ENCODE assay signal across 11 mouse cellular contexts in the genomic region with DNA sequence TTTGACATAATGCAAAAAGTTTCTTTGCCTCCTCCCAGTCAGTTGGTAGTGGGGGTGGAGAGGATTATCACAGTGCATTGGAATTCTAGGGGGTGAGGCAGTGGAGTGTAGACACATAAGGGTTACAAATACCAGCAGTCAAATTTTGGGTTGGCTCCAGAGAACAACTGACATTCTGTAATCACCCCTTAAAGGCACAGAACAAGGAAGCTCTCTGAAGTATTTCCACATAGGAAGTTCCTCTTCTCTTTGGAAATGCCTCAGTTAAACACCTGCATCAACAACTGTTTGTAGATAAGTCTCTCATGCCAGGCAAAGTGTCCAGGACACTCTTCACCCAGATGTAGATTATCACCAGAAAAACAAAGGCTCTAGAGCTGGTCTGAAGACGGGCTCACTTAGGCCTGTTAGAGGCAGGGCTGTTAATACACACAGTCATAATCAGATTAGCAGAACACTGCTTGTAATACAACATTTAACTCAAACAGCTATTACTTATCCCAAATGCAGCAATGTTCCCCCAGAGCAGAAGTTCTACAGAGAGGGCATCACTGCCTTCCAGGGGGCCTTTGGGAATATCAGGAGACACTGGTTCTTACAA.
DNase-seq lines count a peak whose midpoint lies in the region; ATAC-seq lines count a peak whose summit lies in the region.
"Had no signal": no experiment of that assay in that cellular context is flagged by ENCODE, and none has a peak within 500 bp of the region (broad histone marks: within the 10 kb centered on the region; RNA-seq: fewer than 3 reads in every experiment).

No protein-coding gene starts in this region.

- H3K9ac ChIP-seq in liver, embryonic 11.5 days (ENCODE audit: low read depth, low read length): no peak overlapping the region
- no peak overlapping the region for H3K9ac ChIP-seq in stomach, embryonic 14.5 days (replicated peaks; ENCODE audit: low read depth, low read length)
- H3K9ac ChIP-seq: forebrain, embryonic 12.5 days had no signal

- no peaks in the 10 kb centered on the region; the same call in 1 of the 2 replicates for H3K36me3 ChIP-seq in liver, embryonic 11.5 days (ENCODE audit: control insufficient read depth, insufficient read depth, low read length)
- H3K36me3 ChIP-seq in stomach, embryonic 14.5 days (ENCODE audit: control insufficient read depth, insufficient read depth, low read length): no peaks in the 10 kb centered on the region; the same call in 1 of the 2 replicates

- H3K4me2 ChIP-seq in liver, embryonic 11.5 days: no peak overlapping the region
- no peak overlapping the region for H3K4me2 ChIP-seq in stomach, embryonic 14.5 days (replicated peaks; ENCODE audit: low read depth, low read length)
- H3K4me2 ChIP-seq: forebrain, embryonic 12.5 days had no signal

- no peak for ATAC-seq in liver, embryonic 11.5 days (replicated peaks; ENCODE audit: low FRiP score)
- no peak for ATAC-seq in stomach, embryonic 14.5 days (ENCODE audit: insufficient number of reproducible peaks, insufficient read depth, low FRiP score, low read depth)

- H3K9me3 ChIP-seq in liver, embryonic 11.5 days (ENCODE audit: control insufficient read depth, low read length): no peaks in the 10 kb centered on the region
- H3K9me3 ChIP-seq in stomach, embryonic 14.5 days (ENCODE audit: control insufficient read depth, low read depth, low read length): no peaks in the 10 kb centered on the region
- H3K9me3 ChIP-seq: forebrain, embryonic 12.5 days; G1E; midbrain, embryonic 10.5 days had no signal

- no peak overlapping the region for H3K4me3 ChIP-seq in liver, embryonic 11.5 days (ENCODE audit: low read depth, low read length)
- H3K4me3 ChIP-seq in stomach, embryonic 14.5 days (ENCODE audit: low read depth, low read length): no peak overlapping the region
- H3K4me3 ChIP-seq: forebrain, embryonic 12.5 days; midbrain, embryonic 10.5 days had no signal

- 36% methylated on average over 1 of the region's 1 CpGs for WGBS in liver, embryonic 11.5 days
- WGBS in stomach, embryonic 14.5 days: 38% methylated on average over 1 of the region's 1 CpGs

- H3K4me1 ChIP-seq in liver, embryonic 11.5 days (replicated peaks; ENCODE audit: control insufficient read depth, insufficient read depth, low read length): peaks cover 17% of the 10 kb centered on the region
- H3K4me1 ChIP-seq in stomach, embryonic 14.5 days (ENCODE audit: control insufficient read depth, insufficient read depth, low read length): 0 out of 2 replicates have a peak, but pooled peaks cover 4% of the 10 kb centered on the region
- H3K4me1 ChIP-seq: forebrain, embryonic 12.5 days; midbrain, embryonic 10.5 days had no signal

- H3K27ac ChIP-seq in liver, embryonic 11.5 days (ENCODE audit: low read depth, low read length): peak overlapping the region; percentile 19; the same call in 1 of the 2 replicates
- 0 out of 2 replicates have a peak overlapping the region, but pooled peaks have one; percentile 44 for H3K27ac ChIP-seq in stomach, embryonic 14.5 days (ENCODE audit: low read length)
- H3K27ac ChIP-seq: forebrain, embryonic 12.5 days; midbrain, embryonic 10.5 days had no signal

- no peaks in the 10 kb centered on the region for H3K27me3 ChIP-seq in liver, embryonic 11.5 days (replicated peaks; ENCODE audit: control insufficient read depth, insufficient read depth, low read length)
- no peaks in the 10 kb centered on the region for H3K27me3 ChIP-seq in stomach, embryonic 14.5 days (ENCODE audit: control insufficient read depth, insufficient read depth, low read length)
- H3K27me3 ChIP-seq: forebrain, embryonic 12.5 days had no signal

- peak; percentile 42 for DNase-seq in kidney, adult 11 months
- no peak for DNase-seq in kidney, adult 18-20 months
- DNase-seq in heart, adult 8-10 months (ENCODE audit: low spot score): peak; percentile 70
- DNase-seq in liver, embryonic 11.5 days (ENCODE audit: low spot score): no peak
- DNase-seq in spleen, postnatal 14 days (ENCODE audit: low spot score in 2 of 2): no peak
- no peak for DNase-seq in right cerebral cortex, postnatal 36 days (ENCODE audit: low spot score in 2 of 2)
- no peak for DNase-seq in layer of hippocampus, adult 8-10 months (ENCODE audit: low spot score in 2 of 2)

Comparison
In these comparisons a context has a peak if more than half of its experiments do, and no peak if none do; other contexts are left out.
1. DNase-seq: peak in kidney, adult 11 months (single experiment) and heart, adult 8-10 months (single experiment); none in kidney, adult 18-20 months (single experiment), liver, embryonic 11.5 days (single experiment), spleen, postnatal 14 days (0 of 2), right cerebral cortex, postnatal 36 days (0 of 2) and layer of hippocampus, adult 8-10 months (0 of 2).